Mouse (Mus musculus): ENCODE measurements around the gene Fbxo9.

DNA sequence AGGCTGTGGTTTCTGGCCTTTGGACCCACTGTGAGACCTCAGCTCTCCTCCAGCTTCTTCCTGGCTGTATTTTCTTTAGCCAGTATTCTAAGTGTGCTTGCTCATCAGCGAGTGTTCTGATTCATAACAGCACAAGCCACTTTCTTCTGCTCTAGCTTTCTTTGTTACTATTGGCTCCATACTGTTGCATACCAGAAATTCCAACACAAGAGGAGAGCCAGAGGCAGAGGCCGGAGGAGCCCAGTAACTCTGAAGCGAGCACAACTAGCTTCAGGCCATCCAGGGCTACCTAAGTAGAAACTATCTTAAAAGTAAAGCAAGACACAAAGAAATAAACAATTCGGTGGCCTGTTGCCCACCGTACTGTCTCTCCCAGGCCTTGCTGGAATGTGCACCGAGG, 63.7 kb downstream of the Fbxo9 start:
- no peak for TF ChIP-seq POLR2A (IDR thresholded peaks at IDR 0.05; ENCODE audit: insufficient read length, low read depth)
- TF ChIP-seq USF1 (IDR thresholded peaks at IDR 0.05; ENCODE audit: low read depth) = no peak
- TF ChIP-seq POLR2AphosphoS2 (IDR thresholded peaks at IDR 0.05; ENCODE audit: insufficient read length, low read depth) = no peak
- no peak for TF ChIP-seq MYOG (IDR thresholded peaks at IDR 0.05; ENCODE audit: control insufficient read depth in 1 of 3, insufficient read depth in 1 of 3, insufficient read length in 2 of 3, low read depth in 2 of 3)
- TF ChIP-seq E2F4 (IDR thresholded peaks at IDR 0.05; ENCODE audit: insufficient read depth) = no peak
